Mouse (Mus musculus): Measurements from ENCODE around the gene Atp2b2. TPM values are rescaled to one million over a fixed set of nuclear protein-coding genes. Genes with fewer than 3 reads are reported as not detected.

Gene Atp2b2
- polyA plus RNA-seq (2014; fragmentation: Nextera tagmentation; extraction: Ambion mirVana): 13.4 and 20.5 TPM in 2 replicates

DNA sequence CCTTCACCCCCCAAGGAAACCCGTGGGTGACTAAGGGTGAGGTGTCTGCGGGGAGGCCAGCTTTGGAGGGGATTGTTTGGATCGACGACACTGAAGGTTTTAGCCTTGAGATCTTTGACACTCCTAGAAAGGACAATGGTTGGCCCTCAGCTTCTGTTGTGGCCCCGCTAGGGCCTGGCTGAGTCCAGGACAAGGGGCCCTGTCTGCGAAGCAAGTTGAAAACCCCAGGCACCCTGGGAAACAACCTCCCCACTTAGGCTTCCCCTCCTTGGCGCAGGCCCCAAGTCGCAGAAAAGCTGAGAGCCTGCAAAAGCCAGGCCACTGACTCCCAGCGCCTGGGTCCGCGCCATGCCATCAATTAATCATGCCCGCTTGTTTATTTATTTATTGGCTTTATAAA is at the start of gene Atp2b2:
Atp2b2 (minus strand) TSS at position 282 of the 400 bp plus-strand sequence.
- H3K9ac ChIP-seq (ENCODE audit: low read length): peak within 1 kb of the TSS; percentile 77
- H3K36me3 ChIP-seq (ENCODE audit: control insufficient read depth, insufficient read depth, low read length): no peaks in the 10 kb centered on the region
- peaks cover 20% of the 10 kb centered on the region for H3K27me3 ChIP-seq (replicated peaks; ENCODE audit: control insufficient read depth, insufficient read depth, low read length)
- H3K27ac ChIP-seq (ENCODE audit: low read depth, low read length): no peak within 1 kb of the TSS
- peak within 1 kb of the TSS; percentile 99 for H3K4me2 ChIP-seq (ENCODE audit: low read length)
- DNase-seq (ENCODE audit: low spot score): peak; percentile 8
- no peaks in the 10 kb centered on the region for H3K4me1 ChIP-seq (ENCODE audit: control insufficient read depth, insufficient read depth, low read length)
- H3K4me3 ChIP-seq (ENCODE audit: low read depth, low read length): peak within 1 kb of the TSS; percentile 60
- H3K9me3 ChIP-seq (replicated peaks; ENCODE audit: control insufficient read depth, low read length): no peaks in the 10 kb centered on the region
- 25% methylated on average over 12 of the region's 12 CpGs for WGBS
- 0 out of 2 replicates have a peak, but pooled peaks have one; percentile 35 for ATAC-seq

DNA sequence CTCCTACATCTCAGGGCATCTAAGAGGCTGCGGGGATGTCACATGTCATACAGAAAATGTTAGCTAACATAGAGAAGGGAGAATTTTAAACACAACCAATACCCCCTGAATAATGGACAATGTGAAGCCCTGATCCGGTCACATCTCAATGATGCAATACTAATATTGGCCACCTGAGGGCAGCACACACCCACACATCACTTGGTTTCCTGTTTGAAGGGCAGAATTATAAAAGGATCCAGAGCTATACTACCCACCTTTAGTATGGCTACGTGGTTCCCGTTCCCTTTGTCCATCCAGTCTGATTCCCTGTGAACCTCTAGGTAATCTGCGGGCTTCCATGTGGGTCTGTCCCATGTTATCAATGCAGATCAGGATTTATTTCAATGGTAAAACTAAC is 47.2 kb upstream of the Atp2b2 start:
- ATAC-seq: peak; percentile 52; the same call in 1 of the 2 replicates
- no peaks in the 10 kb centered on the region for H3K36me3 ChIP-seq (ENCODE audit: control insufficient read depth, insufficient read depth, low read length)
- DNase-seq (ENCODE audit: low spot score): peak; percentile 81
- H3K27me3 ChIP-seq (replicated peaks; ENCODE audit: control insufficient read depth, insufficient read depth, low read length): no peaks in the 10 kb centered on the region
- H3K9ac ChIP-seq (ENCODE audit: low read length): no peak overlapping the region
- no peak overlapping the region for H3K4me2 ChIP-seq (ENCODE audit: low read length)
- peaks cover 5% of the 10 kb centered on the region; the same call in 1 of the 2 replicates for H3K4me1 ChIP-seq (ENCODE audit: control insufficient read depth, insufficient read depth, low read length)
- no peaks in the 10 kb centered on the region for H3K9me3 ChIP-seq (replicated peaks; ENCODE audit: control insufficient read depth, low read length)
- no peak overlapping the region for H3K27ac ChIP-seq (ENCODE audit: low read depth, low read length)
- WGBS: 13% methylated on average over 5 of the region's 5 CpGs
- no peak overlapping the region for H3K4me3 ChIP-seq (ENCODE audit: low read depth, low read length)

DNA sequence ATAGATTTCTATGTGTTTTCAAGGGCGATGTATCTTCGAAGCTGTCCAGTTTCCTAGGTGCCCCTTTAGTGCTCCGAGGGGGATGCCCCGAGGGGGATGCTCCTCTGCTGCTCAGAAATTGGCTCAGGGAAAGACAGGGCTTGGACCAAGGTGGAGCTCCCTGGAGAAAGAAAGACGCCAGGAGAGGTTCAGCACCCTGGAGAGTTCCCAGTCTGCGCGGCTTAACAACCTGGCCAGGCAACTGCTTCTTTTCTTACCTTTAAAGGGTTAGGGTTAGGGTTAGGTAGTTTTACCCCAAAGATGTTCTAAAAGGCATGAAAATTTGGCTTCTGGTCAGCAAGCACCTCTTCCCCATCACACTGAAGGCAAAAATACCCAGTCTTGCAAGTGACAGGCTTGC is 44.7 kb upstream of the Atp2b2 start:
- Histone ChIP-seq H3K4me2 (ENCODE audit: low read length) (no peak overlapping the region), H3K9ac (ENCODE audit: low read length) (no peak overlapping the region), H3K4me3 (ENCODE audit: low read depth, low read length) (no peak overlapping the region), H3K9me3 (replicated peaks; ENCODE audit: control insufficient read depth, low read length) (no peaks in the 10 kb centered on the region), H3K27ac (ENCODE audit: low read depth, low read length) (no peak overlapping the region), H3K4me1 (ENCODE audit: control insufficient read depth, insufficient read depth, low read length) (no peaks in the 10 kb centered on the region), H3K27me3 (replicated peaks; ENCODE audit: control insufficient read depth, insufficient read depth, low read length) (no peaks in the 10 kb centered on the region), H3K36me3 (ENCODE audit: control insufficient read depth, insufficient read depth, low read length) (no peaks in the 10 kb centered on the region)
- ATAC-seq: no peak
- DNase-seq (ENCODE audit: low spot score): peak; percentile 22
- WGBS: 23% methylated on average over 7 of the region's 7 CpGs

DNA sequence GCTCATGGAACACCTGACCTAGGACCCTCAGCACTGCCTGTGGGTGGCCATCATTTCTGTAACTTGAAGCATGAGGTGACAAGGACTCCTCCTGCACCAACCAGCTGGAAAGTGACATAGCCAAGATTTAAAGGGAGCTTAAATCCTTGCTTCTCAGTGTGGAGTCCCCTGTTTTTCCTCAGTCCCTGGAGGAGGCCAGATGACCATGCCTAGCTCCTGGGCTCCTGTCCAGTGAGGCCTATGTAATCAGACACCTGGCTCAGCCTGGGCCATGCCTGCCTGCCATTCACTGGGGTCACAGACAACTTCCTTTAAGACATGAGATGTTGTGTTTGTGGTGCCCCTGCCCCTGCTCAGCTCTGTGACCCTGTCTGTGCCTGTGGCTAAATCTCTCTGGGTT is 36.1 kb upstream of the Atp2b2 start:
- no peaks in the 10 kb centered on the region for H3K27me3 ChIP-seq (replicated peaks; ENCODE audit: control insufficient read depth, insufficient read depth, low read length)
- H3K4me1 ChIP-seq (ENCODE audit: control insufficient read depth, insufficient read depth, low read length): no peaks in the 10 kb centered on the region
- H3K4me2 ChIP-seq (ENCODE audit: low read length): no peak overlapping the region
- H3K27ac ChIP-seq (ENCODE audit: low read depth, low read length): no peak overlapping the region
- no peak overlapping the region for H3K9ac ChIP-seq (ENCODE audit: low read length)
- no peaks in the 10 kb centered on the region for H3K9me3 ChIP-seq (replicated peaks; ENCODE audit: control insufficient read depth, low read length)
- H3K36me3 ChIP-seq (ENCODE audit: control insufficient read depth, insufficient read depth, low read length): no peaks in the 10 kb centered on the region
- H3K4me3 ChIP-seq (ENCODE audit: low read depth, low read length): no peak overlapping the region
- ATAC-seq: no peak
- DNase-seq (ENCODE audit: low spot score): no peak

DNA sequence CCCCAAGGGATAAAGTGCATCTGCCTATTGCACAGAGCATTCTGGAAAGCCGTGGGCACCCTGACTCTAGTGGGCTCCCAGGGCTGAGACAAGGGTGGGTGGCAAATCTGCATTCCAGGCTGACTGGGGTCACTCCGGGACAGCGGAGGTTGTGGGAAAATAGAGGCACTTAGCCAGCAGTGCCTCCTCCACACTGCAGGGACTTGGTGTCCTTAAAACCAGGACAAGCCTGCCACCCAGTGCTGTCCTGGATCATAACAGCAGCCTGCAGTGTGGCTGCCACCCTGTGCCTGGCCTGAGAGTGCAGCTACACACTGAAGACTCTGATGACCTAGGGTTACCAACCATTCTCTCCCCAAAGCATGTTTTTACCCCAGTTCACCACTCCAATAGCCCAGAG is 34.1 kb upstream of the Atp2b2 start:
- Histone ChIP-seq H3K4me3 (ENCODE audit: low read depth, low read length) (no peak overlapping the region), H3K36me3 (ENCODE audit: control insufficient read depth, insufficient read depth, low read length) (no peaks in the 10 kb centered on the region), H3K4me1 (ENCODE audit: control insufficient read depth, insufficient read depth, low read length) (no peaks in the 10 kb centered on the region), H3K4me2 (ENCODE audit: low read length) (no peak overlapping the region), H3K27me3 (replicated peaks; ENCODE audit: control insufficient read depth, insufficient read depth, low read length) (no peaks in the 10 kb centered on the region), H3K9me3 (replicated peaks; ENCODE audit: control insufficient read depth, low read length) (no peaks in the 10 kb centered on the region), H3K9ac (ENCODE audit: low read length) (no peak overlapping the region), H3K27ac (ENCODE audit: low read depth, low read length) (no peak overlapping the region)
- peak; percentile 58 for DNase-seq (ENCODE audit: low spot score)
- WGBS: 52% methylated on average over 3 of the region's 3 CpGs
- peak; percentile 55; the same call in 1 of the 2 replicates for ATAC-seq

DNA sequence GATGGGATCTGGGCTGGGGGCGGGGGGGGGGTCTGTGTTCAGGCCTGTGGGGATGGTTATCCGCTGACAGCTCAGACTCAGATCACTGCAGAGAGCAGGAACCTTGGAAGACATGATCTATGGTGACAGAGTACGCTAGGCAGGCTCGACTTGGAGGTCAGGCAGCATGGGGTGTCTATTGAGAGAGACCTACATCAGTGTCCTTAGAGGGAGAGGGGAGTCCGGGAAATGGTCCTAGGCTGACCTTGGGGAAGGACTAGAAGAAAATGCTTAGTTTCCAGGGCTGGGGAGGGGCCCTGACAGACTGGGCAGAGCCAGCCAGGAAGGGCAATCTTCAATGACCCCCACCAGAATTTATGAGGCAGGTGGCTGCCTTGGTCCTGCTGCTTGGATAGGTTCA is 33.6 kb upstream of the Atp2b2 start:
- no peaks in the 10 kb centered on the region for H3K27me3 ChIP-seq (replicated peaks; ENCODE audit: control insufficient read depth, insufficient read depth, low read length)
- H3K36me3 ChIP-seq (ENCODE audit: control insufficient read depth, insufficient read depth, low read length): no peaks in the 10 kb centered on the region
- ATAC-seq (no peak), DNase-seq (ENCODE audit: low spot score) (no peak)
- WGBS: 64% methylated on average over 5 of the region's 5 CpGs
- H3K4me1 ChIP-seq (ENCODE audit: control insufficient read depth, insufficient read depth, low read length): no peaks in the 10 kb centered on the region
- H3K9ac ChIP-seq (ENCODE audit: low read length): no peak overlapping the region
- no peak overlapping the region for H3K4me3 ChIP-seq (ENCODE audit: low read depth, low read length)
- no peaks in the 10 kb centered on the region for H3K9me3 ChIP-seq (replicated peaks; ENCODE audit: control insufficient read depth, low read length)
- no peak overlapping the region for H3K4me2 ChIP-seq (ENCODE audit: low read length)
- H3K27ac ChIP-seq (ENCODE audit: low read depth, low read length): no peak overlapping the region

DNA sequence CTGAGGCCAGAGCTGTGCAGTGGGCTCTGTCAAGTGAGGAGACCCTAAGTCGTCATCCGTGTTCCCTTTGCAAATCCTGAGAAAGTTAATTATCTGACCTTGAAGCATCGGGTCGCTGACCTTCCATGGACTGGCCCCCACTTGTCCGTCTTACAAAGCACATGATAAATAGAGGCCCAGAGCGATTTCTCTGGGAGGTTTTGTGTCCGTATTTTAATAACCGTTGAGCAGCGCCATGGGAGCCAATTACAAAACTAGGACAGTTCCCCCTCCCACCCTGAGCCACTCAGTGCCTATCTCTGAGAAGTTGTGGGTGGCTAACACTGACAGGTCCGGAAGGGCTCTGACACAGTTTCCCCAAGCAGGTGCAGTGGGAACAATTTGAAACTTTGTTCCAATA is 32.5 kb upstream of the Atp2b2 start:
- Histone ChIP-seq H3K4me1 (ENCODE audit: control insufficient read depth, insufficient read depth, low read length) (no peaks in the 10 kb centered on the region), H3K9ac (ENCODE audit: low read length) (no peak overlapping the region), H3K4me3 (ENCODE audit: low read depth, low read length) (no peak overlapping the region), H3K36me3 (ENCODE audit: control insufficient read depth, insufficient read depth, low read length) (no peaks in the 10 kb centered on the region), H3K9me3 (replicated peaks; ENCODE audit: control insufficient read depth, low read length) (no peaks in the 10 kb centered on the region), H3K27me3 (replicated peaks; ENCODE audit: control insufficient read depth, insufficient read depth, low read length) (no peaks in the 10 kb centered on the region), H3K4me2 (ENCODE audit: low read length) (no peak overlapping the region), H3K27ac (ENCODE audit: low read depth, low read length) (no peak overlapping the region)
- DNase-seq (ENCODE audit: low spot score): no peak
- ATAC-seq: no peak
- WGBS: 65% methylated on average over 10 of the region's 10 CpGs

DNA sequence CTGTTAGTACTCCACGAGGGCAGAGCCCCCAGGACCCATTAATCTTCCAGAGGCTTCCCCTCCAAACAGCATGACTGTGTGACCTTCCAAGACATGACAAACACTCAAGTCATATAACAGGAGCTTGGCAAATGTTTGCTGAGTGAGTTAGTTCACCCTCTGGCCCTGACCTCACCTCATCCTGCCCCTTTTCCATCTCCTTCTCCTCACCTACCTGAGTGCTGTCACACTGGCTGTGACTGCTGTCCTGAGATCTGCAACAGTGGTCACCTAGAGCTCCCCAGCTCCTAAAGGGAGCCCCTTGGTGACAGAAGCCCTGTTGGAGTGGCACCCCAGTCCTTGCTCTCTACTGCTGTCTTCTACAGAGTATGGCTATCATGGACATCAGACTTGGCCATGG is 31.8 kb upstream of the Atp2b2 start:
- no peak overlapping the region for H3K4me3 ChIP-seq (ENCODE audit: low read depth, low read length)
- no peaks in the 10 kb centered on the region for H3K9me3 ChIP-seq (replicated peaks; ENCODE audit: control insufficient read depth, low read length)
- no peaks in the 10 kb centered on the region for H3K27me3 ChIP-seq (replicated peaks; ENCODE audit: control insufficient read depth, insufficient read depth, low read length)
- H3K4me1 ChIP-seq (ENCODE audit: control insufficient read depth, insufficient read depth, low read length): no peaks in the 10 kb centered on the region
- H3K36me3 ChIP-seq (ENCODE audit: control insufficient read depth, insufficient read depth, low read length): no peaks in the 10 kb centered on the region
- no peak overlapping the region for H3K4me2 ChIP-seq (ENCODE audit: low read length)
- 26% methylated on average over 1 of the region's 1 CpGs for WGBS
- ATAC-seq (no peak), DNase-seq (ENCODE audit: low spot score) (no peak)
- no peak overlapping the region for H3K9ac ChIP-seq (ENCODE audit: low read length)
- H3K27ac ChIP-seq (ENCODE audit: low read depth, low read length): no peak overlapping the region

DNA sequence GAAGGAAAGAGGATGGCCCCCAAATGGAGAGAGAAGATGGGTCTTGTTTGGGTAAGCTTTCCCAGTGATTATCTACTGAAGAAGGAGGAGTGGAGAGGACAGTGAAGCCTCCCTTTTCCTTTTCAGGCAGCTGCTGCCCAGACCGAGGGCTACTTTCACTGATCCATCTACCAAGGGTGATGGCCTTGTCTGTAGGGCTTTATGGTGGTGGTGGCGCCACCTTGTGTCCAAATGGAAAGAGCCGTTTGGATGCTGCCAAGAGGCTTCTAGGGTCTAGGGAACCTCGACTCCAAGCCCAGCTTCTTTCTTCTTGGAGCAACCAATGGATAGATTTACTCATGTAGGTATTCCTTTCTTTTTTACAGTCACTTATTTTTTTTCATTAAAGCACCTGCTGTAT is 29.2 kb upstream of the Atp2b2 start:
- DNase-seq (ENCODE audit: low spot score) (peak; percentile 83), ATAC-seq (peak; percentile 55; the same call in 1 of the 2 replicates)
- Histone ChIP-seq H3K4me3 (ENCODE audit: low read depth, low read length) (no peak overlapping the region), H3K9me3 (replicated peaks; ENCODE audit: control insufficient read depth, low read length) (no peaks in the 10 kb centered on the region), H3K27ac (ENCODE audit: low read depth, low read length) (no peak overlapping the region), H3K4me1 (ENCODE audit: control insufficient read depth, insufficient read depth, low read length) (no peaks in the 10 kb centered on the region), H3K4me2 (ENCODE audit: low read length) (no peak overlapping the region), H3K9ac (ENCODE audit: low read length) (no peak overlapping the region), H3K36me3 (ENCODE audit: control insufficient read depth, insufficient read depth, low read length) (no peaks in the 10 kb centered on the region), H3K27me3 (replicated peaks; ENCODE audit: control insufficient read depth, insufficient read depth, low read length) (no peaks in the 10 kb centered on the region)
- WGBS: 0% methylated on average over 4 of the region's 4 CpGs

Data from forebrain, embryonic 14.5 days (tissue).